22 mouse cellular contexts compared by ENCODE assay signal in genomic region chr2:146257609-146258008, GRCm38 (mm10). TPM values are rescaled to one million over a fixed set of nuclear protein-coding genes. Genes with fewer than 3 reads are reported as not detected.
DNase-seq lines count a peak whose midpoint lies in the region; ATAC-seq lines count a peak whose summit lies in the region.
"Had no signal": no experiment of that assay in that cellular context is flagged by ENCODE, and none has a peak within 500 bp of the region (broad histone marks: within the 10 kb centered on the region; RNA-seq: fewer than 3 reads in every experiment).

No protein-coding gene starts in this region.

- no peaks in the 10 kb centered on the region for H3K9me3 ChIP-seq in embryonic facial prominence, embryonic 15.5 days (replicated peaks)
- H3K9me3 ChIP-seq in embryonic facial prominence, embryonic 10.5 days, result no peaks in the 10 kb centered on the region
- no peaks in the 10 kb centered on the region for H3K9me3 ChIP-seq in neural tube, embryonic 13.5 days
- no peaks in the 10 kb centered on the region for H3K9me3 ChIP-seq in neural tube, embryonic 15.5 days (replicated peaks)
- H3K9me3 ChIP-seq in hindbrain, embryonic 16.5 days (ENCODE audit: control insufficient read depth, low read length), result no peaks in the 10 kb centered on the region
- no peaks in the 10 kb centered on the region for H3K9me3 ChIP-seq in heart, embryonic 11.5 days (replicated peaks; ENCODE audit: control insufficient read depth, low read length)
- H3K9me3 ChIP-seq in intestine, embryonic 16.5 days (ENCODE audit: control insufficient read depth, low read length), result no peaks in the 10 kb centered on the region
- H3K9me3 ChIP-seq: heart, embryonic 13.5 days; limb, embryonic 12.5 days; liver, embryonic 12.5 days; megakaryocyte, embryonic 14.5 days had no signal

- H3K27me3 ChIP-seq in embryonic facial prominence, embryonic 15.5 days, result no peaks in the 10 kb centered on the region
- H3K27me3 ChIP-seq in embryonic facial prominence, embryonic 10.5 days (replicated peaks; ENCODE audit: low read depth, poor library complexity, severe bottlenecking), result peaks cover 4% of the 10 kb centered on the region; the same call in 1 of the 2 replicates
- peaks cover 7% of the 10 kb centered on the region for H3K27me3 ChIP-seq in neural tube, embryonic 13.5 days
- H3K27me3 ChIP-seq in neural tube, embryonic 15.5 days (replicated peaks), result 0 out of 2 replicates have a peak, but pooled peaks cover 6% of the 10 kb centered on the region
- H3K27me3 ChIP-seq in hindbrain, embryonic 16.5 days (replicated peaks; ENCODE audit: control insufficient read depth, insufficient read depth, low read length), result no peaks in the 10 kb centered on the region
- no peaks in the 10 kb centered on the region for H3K27me3 ChIP-seq in heart, embryonic 11.5 days (ENCODE audit: control insufficient read depth, insufficient read depth, low read length)
- no peaks in the 10 kb centered on the region for H3K27me3 ChIP-seq in intestine, embryonic 16.5 days (replicated peaks; ENCODE audit: control insufficient read depth, insufficient read depth, low read length)
- H3K27me3 ChIP-seq: heart, embryonic 13.5 days; liver, embryonic 12.5 days; megakaryocyte, embryonic 14.5 days had no signal

- WGBS in embryonic facial prominence, embryonic 15.5 days, result 81% methylated on average over 3 of the region's 3 CpGs
- 90% methylated on average over 3 of the region's 3 CpGs for WGBS in embryonic facial prominence, embryonic 10.5 days
- WGBS in neural tube, embryonic 13.5 days, result 82% methylated on average over 3 of the region's 3 CpGs
- WGBS in neural tube, embryonic 15.5 days, result 80% methylated on average over 3 of the region's 3 CpGs
- WGBS in hindbrain, embryonic 16.5 days, result 82% methylated on average over 3 of the region's 3 CpGs
- WGBS in heart, embryonic 11.5 days (ENCODE audit: insufficient replicate concordance), result 85% methylated on average over 3 of the region's 3 CpGs
- WGBS in intestine, embryonic 16.5 days, result 80% methylated on average over 3 of the region's 3 CpGs

- DNase-seq in embryonic facial prominence, embryonic 10.5 days (ENCODE audit: low spot score), result no peak
- no peak for DNase-seq in urinary bladder, postnatal 36 days (ENCODE audit: low spot score in 2 of 2)
- DNase-seq: adrenal gland, postnatal 14 days; cerebellum, adult 11-12 months; cerebellum, postnatal 25 days; heart, postnatal 36 days; kidney, postnatal 36 days; lung, adult 2 months; thymus, postnatal 14 days had no signal

- no peaks in the 10 kb centered on the region for H3K36me3 ChIP-seq in embryonic facial prominence, embryonic 15.5 days
- no peaks in the 10 kb centered on the region for H3K36me3 ChIP-seq in embryonic facial prominence, embryonic 10.5 days (replicated peaks)
- H3K36me3 ChIP-seq in neural tube, embryonic 13.5 days, result no peaks in the 10 kb centered on the region
- no peaks in the 10 kb centered on the region for H3K36me3 ChIP-seq in neural tube, embryonic 15.5 days
- H3K36me3 ChIP-seq in hindbrain, embryonic 16.5 days (ENCODE audit: control insufficient read depth, insufficient read depth, low read length), result no peaks in the 10 kb centered on the region
- no peaks in the 10 kb centered on the region for H3K36me3 ChIP-seq in heart, embryonic 11.5 days (ENCODE audit: control insufficient read depth, insufficient read depth, low read length)
- H3K36me3 ChIP-seq in intestine, embryonic 16.5 days (ENCODE audit: control insufficient read depth, insufficient read depth, low read length), result no peaks in the 10 kb centered on the region
- H3K36me3 ChIP-seq: heart, embryonic 13.5 days; limb, embryonic 12.5 days; liver, embryonic 12.5 days had no signal

- H3K4me3 ChIP-seq in embryonic facial prominence, embryonic 15.5 days (replicated peaks), result no peak overlapping the region
- no peak overlapping the region for H3K4me3 ChIP-seq in embryonic facial prominence, embryonic 10.5 days
- H3K4me3 ChIP-seq in neural tube, embryonic 13.5 days, result no peak overlapping the region
- no peak overlapping the region for H3K4me3 ChIP-seq in neural tube, embryonic 15.5 days (replicated peaks)
- H3K4me3 ChIP-seq in hindbrain, embryonic 16.5 days (ENCODE audit: low read length), result no peak overlapping the region
- H3K4me3 ChIP-seq in heart, embryonic 11.5 days (ENCODE audit: low read depth, low read length), result no peak overlapping the region
- no peak overlapping the region for H3K4me3 ChIP-seq in intestine, embryonic 16.5 days (ENCODE audit: low read length)
- H3K4me3 ChIP-seq: heart, embryonic 13.5 days; limb, embryonic 12.5 days; liver, embryonic 12.5 days; megakaryocyte, embryonic 14.5 days; myocyte had no signal

- H3K9ac ChIP-seq in embryonic facial prominence, embryonic 15.5 days, result no peak overlapping the region
- H3K9ac ChIP-seq in neural tube, embryonic 13.5 days, result no peak overlapping the region
- no peak overlapping the region for H3K9ac ChIP-seq in neural tube, embryonic 15.5 days (replicated peaks)
- 0 out of 2 replicates have a peak overlapping the region, but pooled peaks have one; percentile 14 for H3K9ac ChIP-seq in hindbrain, embryonic 16.5 days (ENCODE audit: low read depth, low read length)
- H3K9ac ChIP-seq in heart, embryonic 11.5 days (ENCODE audit: low read depth, low read length), result no peak overlapping the region
- no peak overlapping the region for H3K9ac ChIP-seq in intestine, embryonic 16.5 days (ENCODE audit: low read depth, low read length)
- H3K9ac ChIP-seq: heart, embryonic 13.5 days; limb, embryonic 12.5 days; liver, embryonic 12.5 days had no signal

- ATAC-seq in embryonic facial prominence, embryonic 15.5 days (ENCODE audit: insufficient number of reproducible peaks, low FRiP score, low TSS enrichment, low read depth), result peak; percentile 18; the same call in 1 of the 2 replicates
- peak; percentile 30; the same call in 1 of the 2 replicates for ATAC-seq in neural tube, embryonic 13.5 days (ENCODE audit: low read depth)
- no peak for ATAC-seq in neural tube, embryonic 15.5 days (ENCODE audit: low FRiP score)
- ATAC-seq in hindbrain, embryonic 16.5 days, result no peak
- ATAC-seq in heart, embryonic 11.5 days (replicated peaks; ENCODE audit: insufficient number of reproducible peaks, low FRiP score, low TSS enrichment), result no peak
- ATAC-seq in intestine, embryonic 16.5 days, result no peak
- ATAC-seq: activated CD4-positive, CD25-positive, alpha-beta regulatory T cell, adult 4 months; liver, embryonic 12.5 days had no signal

- 0 out of 2 replicates have a peak, but pooled peaks cover 7% of the 10 kb centered on the region for H3K4me1 ChIP-seq in embryonic facial prominence, embryonic 15.5 days
- peaks cover 40% of the 10 kb centered on the region for H3K4me1 ChIP-seq in embryonic facial prominence, embryonic 10.5 days
- H3K4me1 ChIP-seq in neural tube, embryonic 13.5 days (replicated peaks), result peaks cover 61% of the 10 kb centered on the region
- peaks cover 36% of the 10 kb centered on the region for H3K4me1 ChIP-seq in neural tube, embryonic 15.5 days
- H3K4me1 ChIP-seq in hindbrain, embryonic 16.5 days (ENCODE audit: control insufficient read depth, insufficient read depth, low read depth, low read length), result peaks cover 16% of the 10 kb centered on the region
- peaks cover 18% of the 10 kb centered on the region for H3K4me1 ChIP-seq in heart, embryonic 11.5 days (ENCODE audit: control insufficient read depth, insufficient read depth, low read length)
- 0 out of 2 replicates have a peak, but pooled peaks cover 4% of the 10 kb centered on the region for H3K4me1 ChIP-seq in intestine, embryonic 16.5 days (ENCODE audit: control insufficient read depth, insufficient read depth, low read length)

- no peak overlapping the region for H3K27ac ChIP-seq in embryonic facial prominence, embryonic 15.5 days (replicated peaks)
- no peak overlapping the region for H3K27ac ChIP-seq in embryonic facial prominence, embryonic 10.5 days (replicated peaks)
- no peak overlapping the region for H3K27ac ChIP-seq in neural tube, embryonic 13.5 days (replicated peaks)
- no peak overlapping the region for H3K27ac ChIP-seq in neural tube, embryonic 15.5 days (replicated peaks)
- no peak overlapping the region for H3K27ac ChIP-seq in hindbrain, embryonic 16.5 days (ENCODE audit: low read depth, low read length)
- no peak overlapping the region for H3K27ac ChIP-seq in heart, embryonic 11.5 days (ENCODE audit: low read depth, low read length)
- H3K27ac ChIP-seq in intestine, embryonic 16.5 days (ENCODE audit: low read length), result no peak overlapping the region
- H3K27ac ChIP-seq: heart, embryonic 13.5 days; limb, embryonic 12.5 days; liver, embryonic 12.5 days had no signal

- H3K4me2 ChIP-seq in embryonic facial prominence, embryonic 15.5 days (replicated peaks), result no peak overlapping the region
- H3K4me2 ChIP-seq in neural tube, embryonic 13.5 days, result no peak overlapping the region
- no peak overlapping the region for H3K4me2 ChIP-seq in neural tube, embryonic 15.5 days
- no peak overlapping the region for H3K4me2 ChIP-seq in hindbrain, embryonic 16.5 days (ENCODE audit: low read length)
- H3K4me2 ChIP-seq in heart, embryonic 11.5 days, result no peak overlapping the region
- H3K4me2 ChIP-seq in intestine, embryonic 16.5 days (ENCODE audit: low read depth, low read length), result no peak overlapping the region
- H3K4me2 ChIP-seq: heart, embryonic 13.5 days; limb, embryonic 12.5 days; liver, embryonic 12.5 days had no signal

RNA-seq across cellular contexts. Expression of gene Insm1, which starts 35.9 kb away (rescaled TPM):
- 1.4 and 1.7 TPM in 2 replicates for polyA plus RNA-seq in embryonic facial prominence, embryonic 15.5 days (2015; fragmentation: Nextera tagmentation; extraction: Ambion mirVana)
- polyA plus RNA-seq in embryonic facial prominence, embryonic 10.5 days (2016; fragmentation: Nextera tagmentation; extraction: Ambion mirVana), result 1.5 and 1.9 TPM in 2 replicates
- 2.2 and 2.6 TPM in 2 replicates for polyA plus RNA-seq in neural tube, embryonic 13.5 days (2015; fragmentation: Nextera tagmentation; extraction: Ambion mirVana)
- 0.93 and 1.2 TPM in 2 replicates for polyA plus RNA-seq in neural tube, embryonic 15.5 days (2015; fragmentation: Nextera tagmentation; extraction: Ambion mirVana)
- polyA plus RNA-seq in hindbrain, embryonic 16.5 days (2015; fragmentation: Nextera tagmentation; extraction: Ambion mirVana), result 1.9 and 2.3 TPM in 2 replicates
- polyA plus RNA-seq in heart, embryonic 11.5 days (2014; fragmentation: Nextera tagmentation; extraction: Ambion mirVana), result not detected in 2 replicates
- polyA plus RNA-seq in intestine, embryonic 16.5 days (2015; fragmentation: Nextera tagmentation; extraction: Ambion mirVana), result 0.35 and 0.54 TPM in 2 replicates
- polyA plus RNA-seq: activated CD4-positive, CD25-positive, alpha-beta regulatory T cell, adult 4 months; heart, embryonic 13.5 days; kidney, embryonic 14.5 days; limb, embryonic 12.5 days; liver, embryonic 12.5 days; myocyte had no signal

Comparison
In these comparisons a context has a peak if more than half of its experiments do, and no peak if none do; other contexts are left out.
1. ATAC-seq: peak in embryonic facial prominence, embryonic 15.5 days (single experiment) and neural tube, embryonic 13.5 days (single experiment); none in neural tube, embryonic 15.5 days (single experiment), hindbrain, embryonic 16.5 days (single experiment), heart, embryonic 11.5 days (single experiment) and intestine, embryonic 16.5 days (single experiment).